Mouse (Mus musculus): Measurements from ENCODE around the gene Gbgt1.

DNA sequence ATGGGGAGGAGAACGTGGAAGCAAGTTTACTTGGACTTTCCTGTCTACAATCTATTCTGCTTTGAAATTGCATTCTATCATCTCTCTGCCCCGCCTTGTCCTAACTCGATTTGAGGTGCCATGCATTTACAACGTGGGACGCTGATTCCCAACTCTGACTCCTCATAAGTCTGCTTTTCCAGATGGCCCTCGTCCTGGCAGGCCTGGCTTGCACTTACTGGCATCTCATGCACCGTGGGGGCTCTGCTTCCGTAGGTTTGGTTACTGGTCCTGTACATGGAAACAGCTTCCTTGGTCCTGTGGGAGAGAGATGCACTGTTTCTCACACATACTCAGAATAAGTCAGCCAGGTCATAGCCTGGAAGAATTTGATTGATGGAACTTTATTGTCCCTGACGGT is 31.8 kb upstream of the Gbgt1 start:
- TF ChIP-seq CTCF (IDR thresholded peaks at IDR 0.05; ENCODE audit: low read depth) (no peak), EP300 (optimal IDR thresholded peaks at IDR 0.05) (no peak)

All from stomach, postnatal 0 days (tissue).